Mouse (Mus musculus) layer of hippocampus, adult 2 months (tissue): Measurements from ENCODE around the gene Shroom1. TPM values are rescaled to one million over a fixed set of nuclear protein-coding genes. Genes with fewer than 3 reads are reported as not detected.
A peak's percentile ranks its signal among the peaks of the same experiment; 100 is the strongest.

ENCODE experiments used
- DNase-seq, 2 experiments: peaks; one replicate each; pipeline ENCODE4 v3.0.0; 2022; ENCODE audit warnings: low spot score in 2 of 2
- H3K27ac ChIP-seq: fragments of 200-600 bp; 2 replicates; pipeline ENCODE4 v1.8.1; 2022
- H3K4me3 ChIP-seq: fragments of 200-600 bp; 2 replicates; pipeline ENCODE4 v1.8.1; 2022; ENCODE audit warnings: mild to moderate bottlenecking
- CTCF ChIP-seq: fragments of 200-600 bp; conservative IDR thresholded peaks from 2 replicates; pipeline ENCODE4 v1.8.1; 2022; ENCODE audit warnings: antibody characterized with exemption, mild to moderate bottlenecking, moderate library complexity
- total RNA-seq, 2 experiments: library from RNA; stranded (reverse); gene quantifications; 2 replicates each; pipeline ENCODE4 v1.2.3; 2021

The Shroom1 gene
- total RNA-seq, 2 experiments from 2014 or later: 4.8 to 5.1 TPM

DNA sequence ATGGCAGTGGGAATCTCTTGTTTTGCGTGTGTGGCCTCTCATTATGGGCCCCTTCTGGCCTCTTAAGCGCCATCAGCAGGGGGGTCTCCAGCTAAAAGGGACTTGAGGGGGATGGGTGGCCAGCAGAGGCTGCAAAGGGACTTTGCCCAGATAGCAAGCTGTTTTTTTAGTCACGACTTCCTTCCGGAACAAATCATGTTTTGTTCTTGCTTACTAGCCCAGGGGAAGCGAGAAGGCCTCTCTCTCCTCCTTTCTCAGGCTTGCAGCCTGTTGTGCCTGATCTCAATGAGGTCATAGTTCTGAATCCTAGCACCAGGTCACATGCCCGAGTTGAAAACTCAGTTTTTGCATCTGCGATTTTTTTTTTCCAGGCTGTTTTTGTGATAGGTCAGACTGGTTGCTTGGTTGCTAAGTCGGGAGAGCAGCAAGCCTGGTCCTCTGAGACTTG, 35.0 kb downstream of the Shroom1 start:
- no peak for TF ChIP-seq CTCF
- Histone ChIP-seq H3K27ac (peak overlapping the region; percentile 81), H3K4me3 (no peak overlapping the region)
- peak in 1 of 2 experiments; percentile 42 for DNase-seq

- no peak for DNase-seq
- no peak overlapping the region for H3K4me3 ChIP-seq
- H3K27ac ChIP-seq: peak overlapping the region; percentile 53; the same call in 1 of the 2 replicates
- no peak for TF ChIP-seq CTCF
These were observed 36.4 kb downstream of the Shroom1 start for GRCm38 (mm10) chr11:53493243-53493955.

DNA sequence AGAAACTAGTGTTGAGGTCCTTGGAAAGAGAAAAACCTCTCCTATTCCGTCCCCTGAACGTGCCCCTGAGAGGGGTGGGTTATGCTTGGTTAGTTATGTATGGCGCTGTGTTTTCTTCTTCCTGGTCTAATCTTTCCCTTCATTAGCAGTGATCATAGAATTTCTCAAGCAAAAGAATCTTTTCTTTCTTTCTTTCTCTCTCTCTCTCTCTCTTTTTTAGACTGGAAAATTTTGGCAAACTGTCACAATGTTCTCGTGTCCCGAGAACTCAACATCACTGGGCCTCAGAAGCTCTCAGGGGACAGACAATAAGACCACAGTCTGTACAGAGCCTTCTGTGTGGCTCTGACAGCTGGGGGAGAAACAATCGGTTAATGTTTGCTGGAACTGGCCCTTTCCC, 38.4 kb downstream of the Shroom1 start:
- DNase-seq: no peak
- H3K4me3 ChIP-seq: no peak overlapping the region
- no peak for TF ChIP-seq CTCF
- H3K27ac ChIP-seq: peak overlapping the region; percentile 85

- Histone ChIP-seq H3K27ac (peak overlapping the region; percentile 85), H3K4me3 (no peak overlapping the region)
- DNase-seq: peak; percentile 60 to 71
- TF ChIP-seq CTCF: no peak
These were observed 39.9 kb downstream of the Shroom1 start for GRCm38 (mm10) chr11:53496946-53497345.

- TF ChIP-seq CTCF: no peak
- Histone ChIP-seq H3K4me3 (no peak overlapping the region), H3K27ac (no peak overlapping the region)
- DNase-seq: no peak
These were observed 43.6 kb downstream of the Shroom1 start for GRCm38 (mm10) chr11:53500569-53500968.

DNA sequence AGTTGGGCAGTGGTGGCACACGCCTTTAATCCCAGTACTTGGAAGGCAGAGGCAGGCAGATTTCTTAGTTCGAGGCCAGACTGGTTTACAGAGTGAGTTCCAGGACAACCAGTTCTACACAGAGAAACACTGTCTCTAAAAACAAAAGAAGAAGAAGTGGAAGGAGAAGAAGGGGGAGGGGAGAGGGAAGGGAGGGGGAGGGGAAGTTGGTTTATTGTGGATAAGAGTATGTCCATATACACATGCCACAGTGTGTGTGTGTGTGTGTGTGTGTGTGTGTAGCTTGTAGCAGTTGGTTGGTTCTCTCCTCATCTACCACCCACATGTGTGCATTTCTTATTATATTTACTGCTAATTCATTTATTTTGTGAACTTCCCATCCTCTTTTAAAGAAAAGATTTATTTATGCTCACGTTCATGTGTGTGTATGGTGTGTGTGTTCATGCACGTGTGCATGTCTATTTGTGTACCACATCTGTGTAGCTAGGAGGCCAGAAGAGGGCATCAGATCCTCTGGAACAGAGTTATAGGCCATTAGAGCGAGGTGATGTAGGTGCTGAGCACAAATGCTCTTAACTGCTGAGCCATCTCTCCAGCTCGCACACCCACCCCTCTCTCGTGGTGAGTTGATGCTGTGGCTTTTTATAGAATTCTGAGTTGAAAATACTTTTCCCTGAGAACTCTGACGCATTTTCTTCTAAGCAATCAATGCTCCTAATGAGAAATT, 45.2 kb downstream of the Shroom1 start:
- DNase-seq: no peak
- TF ChIP-seq CTCF: peak; percentile 44
- Histone ChIP-seq H3K27ac (no peak overlapping the region), H3K4me3 (no peak overlapping the region)

DNA sequence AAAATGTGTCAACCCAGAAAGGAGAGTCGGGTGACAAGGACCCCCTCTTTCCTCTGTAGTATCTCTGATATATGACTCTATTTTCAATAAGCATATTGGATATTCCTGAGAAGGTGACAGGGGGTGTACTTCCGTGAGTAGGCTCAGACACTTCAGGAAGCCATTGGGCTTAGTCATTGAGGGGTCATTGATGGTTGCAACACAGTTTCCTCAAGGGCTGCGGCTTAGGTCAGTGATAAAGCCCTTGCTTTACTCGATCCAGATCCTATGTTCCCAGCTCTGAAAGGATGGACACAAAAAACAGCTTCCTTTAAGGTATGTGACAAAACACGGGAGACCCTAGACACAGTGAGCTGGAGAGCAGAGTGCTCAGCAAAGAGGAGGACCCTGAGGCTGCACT, 46.7 kb downstream of the Shroom1 start:
- no peak for TF ChIP-seq CTCF
- no peak for DNase-seq
- Histone ChIP-seq H3K4me3 (no peak overlapping the region), H3K27ac (no peak overlapping the region)

DNA sequence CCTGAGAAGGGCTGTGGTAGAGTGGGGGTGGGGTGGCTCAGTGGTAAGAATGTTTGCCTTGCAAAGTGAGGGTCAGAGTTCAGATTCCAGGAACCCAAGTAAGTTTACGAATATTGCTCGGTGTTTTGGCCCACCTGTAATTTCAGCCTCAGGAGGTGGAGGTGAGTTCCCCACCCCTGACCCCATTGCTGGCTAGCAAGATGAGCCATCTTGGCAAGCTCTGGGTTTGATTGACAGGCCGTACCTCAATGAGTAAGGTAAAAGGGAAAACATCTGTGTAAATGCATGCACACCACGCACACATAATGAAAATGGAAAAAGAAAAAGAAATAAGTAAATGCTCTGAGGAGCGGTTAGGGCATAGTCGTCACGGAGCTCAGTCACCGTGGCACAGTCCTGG, 47.4 kb downstream of the Shroom1 start:
- DNase-seq: no peak
- peak overlapping the region; percentile 21; the same call in 1 of the 2 replicates for H3K27ac ChIP-seq
- no peak for TF ChIP-seq CTCF
- no peak overlapping the region for H3K4me3 ChIP-seq

DNA sequence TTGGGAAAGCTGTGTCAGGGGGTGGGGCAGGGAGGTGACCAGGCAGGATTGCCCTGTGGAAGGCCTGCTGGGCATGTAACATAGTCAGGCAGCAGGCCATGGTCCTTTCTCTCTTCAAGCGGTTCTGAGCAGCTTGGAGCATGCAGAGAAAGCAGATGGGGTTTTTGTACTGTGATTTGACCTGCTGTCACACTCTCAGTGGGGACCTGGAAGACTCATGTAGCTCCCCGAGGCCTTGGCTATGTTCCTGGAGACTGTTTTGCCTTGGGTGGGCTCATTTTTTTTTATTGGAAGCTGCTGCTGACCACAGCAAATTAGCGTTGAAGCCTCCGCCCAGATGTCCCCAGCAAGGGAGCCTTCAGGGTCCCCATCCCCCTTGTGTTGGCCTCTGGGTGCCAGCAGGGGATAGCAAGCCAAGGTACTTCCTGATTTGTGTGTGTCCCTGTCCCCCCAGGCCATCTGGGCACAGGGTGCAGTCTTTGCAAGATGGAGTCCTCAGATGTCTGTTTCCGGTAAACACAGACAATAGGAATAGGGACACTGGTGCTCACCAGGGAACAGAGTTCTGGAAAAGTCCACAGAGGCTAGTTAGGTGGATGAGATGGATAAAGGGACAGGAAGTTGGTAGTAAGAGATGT, 48.1 kb downstream of the Shroom1 start:
- no peak overlapping the region for H3K4me3 ChIP-seq
- no peak for TF ChIP-seq CTCF
- H3K27ac ChIP-seq: peak overlapping the region; percentile 21; the same call in 1 of the 2 replicates
- no peak for DNase-seq

- Histone ChIP-seq H3K4me3 (no peak overlapping the region), H3K27ac (peak overlapping the region; percentile 53; the same call in 1 of the 2 replicates)
- no peak for TF ChIP-seq CTCF
- DNase-seq: no peak
These were observed 50.2 kb downstream of the Shroom1 start for GRCm38 (mm10) chr11:53507098-53507805.

DNA sequence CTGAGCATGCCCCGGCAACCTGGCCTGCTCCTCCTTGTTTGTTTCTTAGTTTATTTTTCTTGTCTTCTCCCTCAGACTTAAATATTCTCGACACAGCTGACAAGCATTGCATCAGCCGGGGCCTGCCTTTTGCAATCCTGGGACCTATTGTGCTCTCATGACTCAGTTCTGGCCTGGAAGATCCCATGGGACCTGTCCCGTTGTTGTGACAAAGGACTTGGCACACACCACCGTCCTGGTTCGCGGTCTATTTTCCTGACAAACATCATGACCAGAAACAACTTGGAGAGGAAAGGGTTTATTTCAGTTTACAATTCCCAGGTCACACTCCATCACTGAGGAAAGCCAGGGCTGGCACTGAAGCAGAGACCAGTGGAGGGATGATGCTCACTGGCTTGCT, 51.1 kb downstream of the Shroom1 start:
- no peak overlapping the region for H3K27ac ChIP-seq
- TF ChIP-seq CTCF: no peak
- DNase-seq: no peak
- no peak overlapping the region for H3K4me3 ChIP-seq

- Histone ChIP-seq H3K4me3 (no peak overlapping the region), H3K27ac (no peak overlapping the region)
- DNase-seq: no peak
- TF ChIP-seq CTCF: no peak
These were observed 51.6 kb downstream of the Shroom1 start for GRCm38 (mm10) chr11:53508591-53508990.

DNA sequence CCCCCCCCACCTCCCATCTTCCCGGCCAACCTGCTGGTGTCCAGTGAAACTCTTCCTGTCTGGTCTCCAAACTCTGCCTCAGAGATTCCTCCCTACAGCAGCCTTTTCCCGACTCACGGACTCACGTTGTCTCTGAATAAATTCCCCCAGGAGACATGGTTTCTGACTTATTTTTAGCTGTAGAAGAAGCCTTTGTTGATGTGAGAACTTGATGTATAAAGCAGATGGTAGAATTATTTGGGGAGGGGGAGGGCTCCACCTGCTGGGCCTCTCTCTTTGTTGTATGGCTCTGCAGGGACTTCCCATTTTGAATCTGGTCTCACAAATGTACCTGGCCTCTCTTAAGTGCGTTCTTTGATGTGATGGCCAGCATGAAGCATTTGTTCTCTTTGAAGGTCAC, 53.3 kb downstream of the Shroom1 start:
- Histone ChIP-seq H3K4me3 (no peak overlapping the region), H3K27ac (no peak overlapping the region)
- TF ChIP-seq CTCF: peak; percentile 29
- no peak for DNase-seq
